Mouse (Mus musculus) urinary bladder, adult 2 months (tissue): Measurements from ENCODE around the gene Ddx58. TPM values are rescaled to one million over a fixed set of nuclear protein-coding genes. Genes with fewer than 3 reads are reported as not detected.

Experiments
- DNase-seq: peaks from one replicate; pipeline ENCODE4 v3.0.0; 2022; ENCODE audit warnings: low spot score
- polyA plus RNA-seq: library from polyadenylated mRNA; depleted of rRNA; stranded (reverse); fragments of >200 nt; gene quantifications from 2 replicates; pipeline ENCODE4 v1.2.3, GENCODE M21; 2012; rRNA removed

The Ddx58 gene
- polyA plus RNA-seq, 1 experiment = 18.4 TPM

DNA sequence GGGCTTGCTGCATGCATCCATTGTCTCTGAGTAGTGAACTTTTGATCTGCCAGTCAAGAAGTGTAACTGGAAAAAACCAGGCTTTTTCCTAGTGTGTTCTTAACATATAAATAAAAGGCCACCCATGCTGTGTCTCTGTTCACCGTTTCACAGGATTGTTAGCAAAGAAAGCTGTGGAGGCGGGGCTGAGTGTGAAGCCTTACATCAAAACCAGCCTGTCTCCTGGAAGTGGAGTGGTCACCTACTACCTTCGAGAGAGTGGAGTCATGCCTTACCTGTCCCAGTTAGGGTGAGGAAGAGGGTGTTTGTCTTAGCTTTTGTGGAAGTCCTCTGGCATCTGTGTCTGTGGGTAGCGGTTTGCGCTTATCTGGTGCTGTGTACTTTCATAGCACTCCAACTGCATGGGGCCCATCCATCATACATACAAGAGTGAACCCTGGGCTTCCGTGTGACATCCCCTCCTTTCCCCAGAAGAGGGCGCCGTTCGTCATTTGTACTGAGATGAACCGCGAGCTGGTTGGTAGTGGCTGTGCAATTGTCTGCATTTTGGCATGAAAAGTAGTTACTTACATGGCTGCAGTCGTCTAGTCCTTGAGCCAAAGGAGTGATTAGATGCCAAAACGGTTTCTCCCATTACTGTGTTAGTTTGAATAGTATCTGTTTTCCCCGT lies 56.8 kb downstream of the Ddx58 start:
- no peak for DNase-seq

DNA sequence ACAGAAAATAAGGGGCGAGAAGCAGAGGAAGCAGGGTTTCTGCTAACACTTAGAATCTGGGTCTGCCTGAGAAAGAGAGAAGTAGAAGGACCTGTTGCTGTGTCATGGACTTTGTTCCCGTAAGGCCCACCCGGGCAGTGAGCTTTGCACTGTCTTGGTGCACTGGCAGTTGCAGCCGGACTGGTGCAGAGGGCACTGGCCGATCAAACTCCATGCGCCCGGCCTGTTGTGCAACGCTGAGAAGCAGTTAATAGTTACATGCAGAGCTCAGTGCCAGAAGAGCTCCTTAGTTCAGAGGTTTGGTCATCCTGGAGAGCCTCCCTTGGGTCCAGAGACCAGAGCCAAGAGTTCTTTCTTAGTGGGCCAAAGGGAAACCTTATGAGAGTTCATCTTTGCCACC lies 57.9 kb downstream of the Ddx58 start:
- no peak for DNase-seq

DNA sequence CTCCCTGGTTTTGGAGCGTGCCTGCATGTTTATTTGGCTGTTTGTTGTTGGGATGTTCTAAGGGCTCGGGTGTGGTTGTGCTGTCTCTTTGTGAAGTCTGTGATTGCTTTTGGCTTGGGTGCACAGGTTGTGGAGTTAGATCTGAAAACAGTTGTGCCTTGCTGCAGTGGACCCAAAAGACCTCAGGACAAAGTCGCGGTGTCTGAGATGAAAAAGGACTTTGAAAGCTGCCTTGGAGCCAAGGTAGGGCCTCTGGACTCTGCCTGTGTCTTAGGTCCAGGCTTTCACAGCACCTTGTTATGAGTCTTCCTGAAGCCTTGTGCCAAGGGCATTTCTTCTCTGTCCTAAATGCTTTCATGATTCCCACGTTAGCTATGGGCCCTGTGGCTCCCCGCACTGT lies 59.6 kb downstream of the Ddx58 start:
- no peak for DNase-seq

DNA sequence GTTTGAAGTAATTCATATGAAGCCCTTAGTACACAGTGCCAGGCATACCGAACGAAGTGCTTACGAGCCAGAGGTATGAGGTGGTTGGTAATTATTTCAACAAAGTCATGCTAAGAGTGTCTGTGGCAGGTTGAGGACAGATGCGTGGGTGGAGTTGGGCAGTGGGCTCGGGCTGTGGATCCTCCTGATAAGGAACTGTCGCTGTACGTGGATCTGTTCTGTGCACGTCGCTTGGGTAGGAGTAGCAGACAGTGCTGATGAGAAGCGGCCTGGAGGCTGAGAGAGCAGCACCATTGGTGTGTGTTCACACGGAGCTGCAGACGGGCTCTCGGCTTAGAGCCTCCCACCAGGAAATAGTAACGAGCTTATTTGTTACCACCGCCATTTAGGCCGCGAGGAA lies 61.0 kb downstream of the Ddx58 start:
- DNase-seq = no peak

DNA sequence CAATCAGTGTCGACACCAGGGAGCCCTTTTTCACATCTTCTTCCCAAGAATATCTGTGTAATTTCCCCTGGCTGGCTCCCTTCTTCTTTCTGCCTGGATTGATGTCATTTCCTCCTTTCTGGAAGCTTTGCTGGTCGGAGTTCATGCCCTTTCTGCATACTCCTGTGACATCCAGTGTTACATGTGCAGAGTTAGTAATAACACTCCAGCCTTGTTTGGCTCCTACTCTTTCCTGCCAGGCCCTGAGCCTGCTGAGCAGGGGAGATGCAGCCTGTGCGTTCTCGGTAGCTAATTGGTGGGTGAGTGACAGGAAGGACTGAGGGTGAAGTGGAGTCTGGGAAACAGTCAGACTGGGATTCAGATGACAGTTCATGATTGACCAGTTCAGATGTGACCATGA lies 65.3 kb downstream of the Ddx58 start:
- no peak for DNase-seq

DNA sequence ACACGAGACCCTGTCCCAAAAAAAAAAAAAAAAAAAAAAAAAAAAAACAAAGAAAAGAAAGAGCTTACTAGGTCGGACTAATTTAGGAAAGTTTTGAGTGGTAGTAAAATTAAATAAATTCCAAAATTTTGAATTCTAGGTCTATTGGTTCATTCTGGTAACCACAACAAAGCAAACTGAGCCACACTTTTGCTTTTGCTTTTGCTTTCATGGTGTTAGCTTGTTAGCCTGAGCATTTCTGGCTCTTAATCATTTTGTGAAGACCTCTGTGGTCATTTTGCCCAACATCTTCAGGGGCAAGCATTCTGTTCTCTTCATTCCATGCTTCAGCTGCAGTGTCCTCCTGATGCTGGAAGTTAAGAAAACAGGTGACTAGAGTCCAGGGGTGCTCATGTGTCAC lies 67.3 kb downstream of the Ddx58 start:
- no peak for DNase-seq

DNA sequence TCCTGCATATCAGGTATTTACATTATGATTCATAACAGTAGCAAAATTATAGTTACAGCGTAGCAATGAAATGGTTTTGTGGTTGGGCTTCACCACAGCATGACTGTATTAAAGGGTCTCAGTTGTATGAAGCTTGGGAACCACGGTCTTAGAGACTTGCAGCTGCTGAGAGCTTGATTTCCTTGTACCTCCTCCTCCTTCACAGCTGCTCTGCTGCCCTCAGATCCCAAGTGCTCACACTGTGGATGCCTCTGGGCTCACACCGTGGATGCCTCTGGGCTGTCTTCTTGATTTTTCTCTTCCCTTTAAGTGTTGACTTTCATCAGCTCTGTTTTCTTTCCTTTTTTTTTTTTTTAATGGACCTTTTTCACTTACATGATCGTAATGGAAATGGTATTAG lies 68.2 kb downstream of the Ddx58 start:
- DNase-seq = no peak

DNA sequence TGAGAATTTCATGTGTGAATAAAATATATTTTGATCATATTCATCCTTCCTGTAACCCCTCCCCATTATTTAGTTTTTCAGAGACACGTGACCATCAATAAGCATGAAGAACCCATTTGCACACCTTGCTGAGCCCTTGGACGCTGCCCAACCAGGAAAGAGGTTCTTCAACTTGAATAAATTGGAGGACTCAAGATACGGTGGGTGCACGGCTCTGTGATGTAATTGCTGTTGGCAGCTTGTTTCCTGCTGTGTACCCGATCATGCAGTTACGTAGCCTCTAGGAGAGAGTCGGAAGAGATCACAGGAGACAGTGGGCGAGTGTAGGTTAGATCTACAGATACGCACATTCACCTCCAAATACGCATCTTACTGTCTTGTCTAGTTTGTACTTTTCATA lies 76.0 kb downstream of the Ddx58 start:
- no peak for DNase-seq

DNA sequence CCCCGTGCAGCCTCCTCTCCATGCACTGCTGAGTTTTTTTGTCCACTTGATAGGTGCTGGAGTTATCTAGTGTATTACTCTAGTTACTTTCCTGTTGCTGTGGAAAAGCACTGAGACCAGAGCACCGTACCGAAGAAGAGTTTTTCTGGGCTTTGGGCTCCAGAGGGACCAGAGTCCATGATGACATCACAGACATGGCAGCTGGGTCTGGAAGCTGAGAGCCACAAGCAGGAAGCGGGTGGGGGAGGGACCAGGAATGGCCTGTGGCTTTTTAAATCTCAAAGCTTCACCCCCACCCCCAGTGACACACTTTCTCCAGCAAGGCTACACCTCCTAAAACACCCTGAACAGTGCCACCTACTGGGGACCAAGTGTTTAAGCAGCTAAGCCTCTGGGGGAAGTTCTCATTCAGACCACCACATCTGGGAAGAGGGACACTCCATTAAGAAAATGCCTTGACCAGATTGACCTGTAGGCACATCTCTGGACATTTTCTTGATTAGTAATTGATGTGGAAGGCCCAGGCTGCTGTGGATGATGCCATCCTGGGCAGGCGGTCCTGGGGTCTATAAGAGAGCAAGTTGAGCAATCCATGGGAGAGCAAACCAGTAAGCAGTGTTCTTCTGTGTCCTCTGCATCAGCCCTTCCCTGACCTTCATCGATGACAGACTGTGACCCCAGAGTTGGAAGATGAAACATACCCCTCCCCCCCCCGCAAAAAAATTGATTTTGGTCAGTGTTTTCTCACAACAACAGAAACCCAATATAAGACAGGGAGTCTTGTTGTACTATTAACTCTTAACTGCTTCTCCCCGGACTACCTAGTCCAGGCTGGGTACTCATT lies 78.8 kb downstream of the Ddx58 start:
- DNase-seq = no peak

DNA sequence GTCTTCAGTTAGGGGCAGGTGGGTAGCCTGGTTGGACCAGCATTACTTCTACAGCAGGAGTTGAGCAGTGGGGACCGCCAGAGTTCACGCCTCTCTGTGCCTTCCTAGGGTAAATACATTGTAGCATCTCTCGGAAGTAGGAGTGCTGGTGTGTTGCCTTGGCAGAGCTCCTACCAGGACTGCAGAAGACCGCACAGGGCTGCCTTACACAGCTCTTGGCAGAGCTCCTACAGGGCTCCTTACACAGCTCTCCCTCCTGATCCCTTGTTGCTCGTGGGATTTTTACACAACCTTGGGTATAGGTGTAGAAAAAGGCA lies 81.4 kb downstream of the Ddx58 start:
- DNase-seq = no peak

DNA sequence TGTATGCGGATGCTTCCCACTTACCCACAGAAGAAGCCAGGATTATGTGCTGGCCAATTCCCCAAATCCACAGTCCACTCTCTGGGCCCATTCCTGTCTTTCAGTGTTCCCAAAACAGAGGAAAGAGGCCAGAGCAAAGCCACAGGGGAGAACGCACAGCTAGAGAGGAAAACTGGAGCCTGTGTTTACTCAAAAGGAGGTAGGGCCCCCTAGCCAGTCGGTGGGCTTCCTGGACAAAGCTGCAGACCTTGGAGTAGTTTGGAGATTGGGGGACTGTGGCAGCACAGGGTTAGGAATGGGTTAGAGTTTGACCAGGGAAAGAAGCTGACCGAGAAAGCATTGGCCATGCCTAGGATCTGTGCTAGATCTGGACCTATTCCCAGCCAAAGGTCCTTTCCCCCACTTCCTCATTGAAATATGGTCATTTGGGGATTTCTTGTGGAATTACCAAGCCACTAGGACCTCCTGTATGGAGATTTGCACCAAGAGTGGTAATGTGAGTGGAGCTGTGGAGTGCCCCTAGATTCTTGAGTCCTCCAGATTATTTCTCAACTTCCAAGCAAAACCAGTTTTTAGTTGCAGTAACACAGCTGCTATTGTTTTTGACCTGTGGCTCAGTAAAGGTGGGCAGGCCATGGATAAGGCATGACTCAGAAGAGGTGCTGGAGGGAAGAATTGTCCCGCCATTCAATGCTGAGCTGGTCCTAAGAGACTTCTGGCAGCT lies 82.0 kb downstream of the Ddx58 start:
- DNase-seq = no peak

DNA sequence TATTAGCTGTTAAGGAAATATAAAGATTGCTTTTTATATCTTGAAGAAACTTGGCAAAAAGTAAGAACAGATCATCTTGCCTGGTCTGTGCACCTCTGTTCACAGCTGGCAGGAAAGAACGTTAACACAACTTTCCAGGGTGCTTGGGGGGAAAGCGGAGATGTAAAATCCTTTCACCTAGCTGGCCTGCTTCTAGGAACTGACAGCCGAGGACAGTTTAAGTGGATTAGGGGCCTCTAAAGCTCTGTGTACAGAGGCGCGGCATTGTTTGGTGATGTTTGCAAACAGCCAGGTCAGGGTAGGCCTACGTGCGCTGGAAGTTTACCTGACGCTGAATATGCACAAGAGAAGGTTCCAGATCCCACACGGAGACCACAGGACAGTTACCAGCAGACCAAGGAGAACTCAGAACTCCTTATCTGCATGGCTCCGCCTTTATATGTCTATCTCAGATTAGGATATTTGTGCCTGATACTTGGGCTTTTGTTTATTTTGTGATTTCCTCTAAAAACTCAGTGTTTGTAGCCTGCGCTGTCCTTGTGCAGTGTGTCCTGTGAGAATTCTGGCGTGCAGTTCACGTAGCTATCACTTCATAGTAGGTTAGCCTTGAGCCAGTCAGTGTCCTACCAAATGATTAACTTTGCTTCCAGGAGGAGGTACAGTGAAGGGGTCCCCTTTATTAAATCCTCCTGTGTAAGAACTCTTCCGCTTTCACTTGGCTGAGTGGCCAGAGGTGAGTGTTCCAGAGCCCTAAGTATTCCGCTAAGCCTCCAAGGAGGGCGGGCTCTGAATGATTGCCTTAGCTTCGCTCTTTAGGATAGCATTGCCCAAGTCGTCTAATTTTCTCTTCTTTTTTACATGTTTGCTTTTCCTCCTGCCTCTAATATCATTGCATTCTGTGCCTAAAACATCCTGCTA lies 82.8 kb downstream of the Ddx58 start:
- DNase-seq = no peak

DNA sequence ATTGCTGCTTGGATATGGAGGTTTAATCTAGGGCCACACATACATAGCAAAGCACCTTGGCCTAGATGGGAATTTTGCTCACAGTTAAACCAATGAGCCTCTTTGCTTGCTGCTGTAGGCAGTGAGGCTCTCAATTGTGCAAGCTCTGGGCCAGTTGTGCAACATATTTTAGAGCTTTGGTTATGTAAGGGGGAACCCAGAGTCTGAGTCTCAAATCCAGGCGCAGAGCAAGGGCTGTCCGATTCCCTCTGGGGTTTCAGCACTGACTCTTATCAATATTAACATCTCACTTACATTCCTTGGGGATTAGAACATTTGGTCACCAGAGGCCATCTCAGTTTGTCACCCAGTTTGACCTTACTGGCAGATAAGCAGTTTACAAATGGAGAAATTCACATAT lies 83.5 kb downstream of the Ddx58 start:
- no peak for DNase-seq

DNA sequence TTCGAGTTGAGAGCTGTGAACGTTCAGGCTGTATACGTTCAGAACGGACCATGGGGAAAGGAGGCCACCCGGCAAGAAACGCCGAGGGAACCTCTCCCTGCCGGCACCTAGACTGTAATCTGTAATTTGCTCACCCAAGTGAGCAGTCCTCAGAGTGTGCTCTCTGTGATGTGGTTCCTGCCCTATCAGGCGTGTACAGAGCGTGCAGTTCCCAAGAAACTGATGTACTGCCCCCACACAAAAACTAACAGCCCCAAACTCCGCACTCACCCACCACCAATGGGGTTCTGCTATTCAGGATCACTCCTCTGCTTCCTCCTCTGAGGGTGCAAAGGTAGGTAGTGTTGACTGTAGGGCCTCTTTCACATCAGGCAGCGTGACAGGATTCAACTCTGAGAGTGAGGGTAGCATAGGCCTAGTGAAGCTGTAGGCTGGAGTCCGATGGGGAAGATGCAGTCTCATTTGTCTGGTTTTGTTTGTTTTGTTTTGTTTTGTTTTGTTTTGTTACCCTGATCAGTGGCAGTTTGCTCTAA lies 84.1 kb downstream of the Ddx58 start:
- DNase-seq = no peak

DNA sequence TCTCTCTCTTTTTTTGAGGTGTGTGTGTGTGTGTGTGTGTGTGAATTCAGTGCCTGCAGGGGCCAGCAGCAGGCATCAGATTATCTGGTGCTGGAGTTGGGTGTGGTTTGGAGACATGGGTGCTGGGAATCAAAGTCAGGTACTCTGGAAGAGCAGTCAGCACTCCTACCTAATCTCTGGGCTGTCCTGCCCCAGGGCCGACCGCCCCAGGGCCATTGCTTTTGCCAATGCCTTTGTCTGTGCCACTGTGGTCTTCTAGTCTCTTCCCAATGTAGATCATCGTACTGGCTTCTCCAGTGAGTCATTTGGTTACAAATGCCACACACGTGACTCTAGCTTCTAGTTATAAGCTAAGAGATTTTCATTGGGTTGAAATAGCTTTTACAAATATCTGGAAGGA lies 84.9 kb downstream of the Ddx58 start:
- no peak for DNase-seq

Other genes starting within 250 kb of the Ddx58 start
- 56.1 and 58.4 TPM in 2 replicates for gene Aco1, start 96.7 kb downstream of the Ddx58 start, polyA plus RNA-seq
- gene Smim27, start 29.8 kb upstream of the Ddx58 start, polyA plus RNA-seq = 12.0 and 19.4 TPM in 2 replicates
- gene Topors, start 30.0 kb upstream of the Ddx58 start, polyA plus RNA-seq = 13.8 and 17.5 TPM in 2 replicates
- gene Ndufb6, start 39.6 kb upstream of the Ddx58 start, polyA plus RNA-seq = 137 and 152 TPM in 2 replicates
- 0.04 and 0.07 TPM in 2 replicates for gene Tmem215, start 232.4 kb upstream of the Ddx58 start, polyA plus RNA-seq